Mouse (Mus musculus) embryonic fibroblast, embryonic 13.5 days (primary cell): ENCODE data around the gene Hoxb5. TPM values are rescaled to one million over a fixed set of nuclear protein-coding genes. Genes with fewer than 3 reads are reported as not detected.

Experiments used
- H3K27ac ChIP-seq: 2 replicates; pipeline ENCODE4 v1.5.1; 2012; ENCODE audit warnings: low read length, control low read depth, inconsistent platforms; ENCODE audit not compliant: insufficient read depth
- H3K4me1 ChIP-seq: 2 replicates; pipeline ENCODE4 v1.6.1; 2011; ENCODE audit warnings: low read length; ENCODE audit not compliant: control insufficient read depth, insufficient read depth
- H3K4me3 ChIP-seq: 2 replicates; pipeline ENCODE4 v1.5.1; 2011; ENCODE audit warnings: mild to moderate bottlenecking, control low read depth, low read length; ENCODE audit not compliant: insufficient read depth
- CTCF ChIP-seq: IDR thresholded peaks from 2 replicates; pipeline ENCODE4 v1.5.1; 2011; ENCODE audit warnings: mild to moderate bottlenecking, control low read depth, low read length, moderate library complexity, borderline replicate concordance; ENCODE audit not compliant: insufficient read depth
- POLR2A ChIP-seq: IDR thresholded peaks from 2 replicates; pipeline ENCODE4 v1.6.1; 2011; ENCODE audit warnings: low read depth, mild to moderate bottlenecking, control low read depth, low read length, moderate library complexity
- polyA plus RNA-seq: library from polyadenylated mRNA; stranded (reverse); fragments of >200 nt; gene quantifications from 2 replicates; pipeline ENCODE4 v1.2.4, GENCODE M21; 2011; ENCODE audit warnings: low read depth; ENCODE audit not compliant: missing spikeins, insufficient read length

Hoxb5 gene
- polyA plus RNA-seq, 1 experiment = 4.1 TPM

DNA sequence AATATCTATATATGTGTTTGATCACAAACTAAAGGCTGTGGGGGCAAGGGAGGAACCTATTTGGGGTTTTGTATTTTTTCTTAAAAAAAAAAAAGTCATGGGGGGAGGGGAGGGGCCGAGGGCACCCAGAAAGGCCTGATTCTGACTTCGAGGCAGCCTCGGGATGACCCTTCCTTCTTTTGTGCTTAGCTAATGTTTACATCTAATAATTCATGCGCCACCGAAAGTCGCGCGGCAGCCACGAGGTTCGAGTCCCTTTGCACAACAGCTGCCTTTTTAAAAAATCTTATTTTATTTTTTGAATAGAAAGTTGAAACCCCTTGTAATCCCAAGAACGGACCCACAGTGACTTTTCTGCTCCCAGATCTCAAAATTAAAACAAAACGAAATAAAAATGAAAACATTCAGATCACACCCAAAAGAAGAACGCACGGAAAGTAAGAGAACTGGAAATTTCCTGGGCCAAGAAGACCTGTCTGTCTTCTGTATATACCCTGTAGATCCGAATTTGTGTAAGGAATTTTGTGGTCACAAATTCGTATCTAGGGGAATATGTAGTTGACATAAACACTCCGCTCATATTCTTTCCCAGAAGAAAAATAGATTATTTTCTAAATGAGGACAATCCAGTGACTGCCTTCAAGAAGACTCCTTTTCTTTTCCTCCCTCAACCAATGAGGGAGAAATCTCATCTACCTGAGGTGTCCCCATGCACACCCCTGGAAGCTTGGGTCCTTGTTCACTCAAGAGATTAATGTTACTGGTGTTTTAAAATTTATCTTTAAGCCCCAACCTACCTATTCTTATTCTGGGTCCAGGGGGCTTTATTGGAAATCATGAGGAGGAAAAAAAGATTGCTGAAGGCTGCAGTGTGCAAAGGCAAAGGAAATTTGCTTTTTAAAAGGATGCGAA, 13.8 kb downstream of the Hoxb5 start:
- Histone ChIP-seq H3K4me1 (no peaks in the 10 kb centered on the region), H3K4me3 (no peak overlapping the region), H3K27ac (peak overlapping the region; percentile 77; the same call in 1 of the 2 replicates)
- TF ChIP-seq POLR2A (no peak), CTCF (no peak)

DNA sequence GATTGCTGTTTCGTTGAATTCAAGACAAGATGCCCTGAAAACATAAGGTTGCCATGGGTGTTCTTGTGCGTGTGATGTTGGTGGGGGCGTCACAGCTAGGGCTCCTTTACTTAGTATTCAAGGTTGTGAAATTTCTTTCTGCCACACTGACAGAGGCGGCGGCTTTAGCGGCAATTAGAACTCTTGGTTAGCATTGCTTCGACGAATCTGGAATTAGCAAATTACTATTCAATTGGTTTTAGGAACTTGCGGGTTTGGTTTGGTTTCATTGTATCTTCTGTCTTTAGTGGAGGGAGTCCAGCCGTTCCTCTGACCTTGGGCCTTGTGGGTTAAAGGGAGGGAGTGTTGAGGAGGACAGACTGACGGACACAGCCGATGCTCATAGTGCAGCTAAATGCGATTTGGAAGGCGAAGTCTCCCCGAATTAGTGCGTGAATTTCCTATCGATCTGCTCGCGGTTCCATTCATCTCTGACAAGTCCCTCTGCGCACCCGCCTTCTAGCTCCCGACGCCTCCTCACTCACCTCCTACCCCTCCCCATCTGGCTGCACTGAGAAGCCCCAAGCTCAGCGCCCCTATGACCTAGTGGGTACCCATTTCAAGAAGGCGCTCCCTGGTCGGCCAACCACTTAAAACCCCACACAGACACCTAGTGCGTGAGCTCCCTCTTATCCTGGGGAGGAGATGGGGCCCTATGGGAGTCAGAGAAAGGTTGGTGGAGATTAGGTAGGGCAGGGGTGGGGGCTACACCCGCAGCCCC, 14.7 kb downstream of the Hoxb5 start, which contains the start of gene Hoxb4:
TSS of gene Hoxb4 (plus strand) at position 660 of the 760 bp plus-strand sequence.
- TF ChIP-seq POLR2A = no peak
- TF ChIP-seq CTCF = no peak
- peak within 1 kb of the TSS; percentile 93 for H3K27ac ChIP-seq
- no peaks in the 10 kb centered on the region for H3K4me1 ChIP-seq
- H3K4me3 ChIP-seq = peak within 1 kb of the TSS; percentile 52

DNA sequence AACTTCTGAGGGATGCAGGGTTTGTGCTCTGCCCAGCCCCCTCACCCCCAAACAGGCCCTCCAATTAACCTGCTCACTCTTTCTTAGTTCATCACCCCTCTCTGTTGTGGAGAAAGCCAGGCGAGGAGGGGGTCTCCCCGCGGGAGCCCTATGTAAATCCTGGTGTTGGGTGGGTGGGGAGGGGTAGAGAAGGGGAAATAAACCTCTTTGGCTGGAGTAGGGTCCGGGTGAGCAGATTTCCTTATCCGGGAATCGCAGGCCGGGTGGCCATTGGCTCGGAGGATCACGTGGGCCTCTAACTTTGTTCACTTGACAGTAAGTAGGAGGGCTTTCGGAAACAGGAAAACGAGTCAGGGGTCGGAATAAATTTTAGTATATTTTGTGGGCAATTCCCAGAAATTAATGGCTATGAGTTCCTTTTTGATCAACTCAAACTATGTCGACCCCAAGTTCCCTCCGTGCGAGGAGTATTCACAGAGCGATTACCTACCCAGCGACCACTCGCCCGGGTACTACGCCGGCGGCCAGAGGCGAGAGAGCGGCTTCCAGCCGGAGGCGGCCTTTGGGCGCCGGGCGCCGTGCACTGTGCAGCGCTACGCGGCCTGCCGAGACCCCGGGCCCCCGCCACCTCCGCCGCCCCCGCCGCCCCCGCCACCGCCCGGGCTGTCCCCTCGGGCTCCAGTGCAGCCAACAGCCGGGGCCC, 15.4 kb downstream of the Hoxb5 start:
- TF ChIP-seq POLR2A (peak; percentile 33; the same call in 1 of the 2 replicates), CTCF (no peak)
- Histone ChIP-seq H3K4me3 (peak overlapping the region; percentile 52), H3K27ac (peak overlapping the region; percentile 93), H3K4me1 (no peaks in the 10 kb centered on the region)

DNA sequence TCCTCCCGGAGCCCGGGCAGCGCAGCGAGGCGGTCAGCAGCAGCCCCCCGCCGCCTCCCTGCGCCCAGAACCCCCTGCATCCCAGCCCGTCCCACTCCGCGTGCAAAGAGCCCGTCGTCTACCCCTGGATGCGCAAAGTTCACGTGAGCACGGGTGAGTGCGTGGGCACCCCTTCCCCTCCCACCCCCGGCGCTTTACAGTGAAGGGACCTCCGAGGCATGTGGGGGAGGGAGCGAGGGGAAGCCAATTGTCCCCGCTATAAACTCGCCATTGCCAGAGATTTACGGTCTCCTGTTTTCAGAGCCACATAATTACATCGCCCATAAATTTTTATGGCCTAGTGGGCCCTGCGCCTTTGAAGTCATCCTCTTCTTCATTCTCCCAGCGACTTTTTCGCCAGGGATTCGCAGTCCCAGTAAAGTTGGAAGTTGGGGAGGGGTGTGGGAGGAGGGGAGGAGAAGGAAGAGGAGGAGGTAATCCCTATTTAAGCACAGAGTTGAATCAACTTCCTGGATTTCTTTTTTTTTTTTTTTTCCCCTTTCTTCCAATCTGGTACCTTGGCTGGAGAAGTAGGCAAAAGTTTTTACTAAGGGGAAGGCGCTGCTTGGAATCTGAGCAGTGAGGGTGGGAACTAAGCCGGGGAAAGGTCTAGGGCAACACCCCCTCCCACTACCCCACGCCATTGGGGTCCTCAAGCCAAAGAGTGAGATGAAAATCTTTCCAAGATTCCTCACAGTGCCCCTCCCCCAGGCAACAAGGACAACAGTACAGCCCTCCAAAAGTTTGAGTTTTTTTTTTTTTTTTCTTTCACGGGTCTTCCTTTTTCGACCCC, 16.2 kb downstream of the Hoxb5 start:
- no peaks in the 10 kb centered on the region for H3K4me1 ChIP-seq
- TF ChIP-seq POLR2A (peak; percentile 46), CTCF (no peak)
- H3K27ac ChIP-seq = peak overlapping the region; percentile 93
- H3K4me3 ChIP-seq = peak overlapping the region; percentile 46

DNA sequence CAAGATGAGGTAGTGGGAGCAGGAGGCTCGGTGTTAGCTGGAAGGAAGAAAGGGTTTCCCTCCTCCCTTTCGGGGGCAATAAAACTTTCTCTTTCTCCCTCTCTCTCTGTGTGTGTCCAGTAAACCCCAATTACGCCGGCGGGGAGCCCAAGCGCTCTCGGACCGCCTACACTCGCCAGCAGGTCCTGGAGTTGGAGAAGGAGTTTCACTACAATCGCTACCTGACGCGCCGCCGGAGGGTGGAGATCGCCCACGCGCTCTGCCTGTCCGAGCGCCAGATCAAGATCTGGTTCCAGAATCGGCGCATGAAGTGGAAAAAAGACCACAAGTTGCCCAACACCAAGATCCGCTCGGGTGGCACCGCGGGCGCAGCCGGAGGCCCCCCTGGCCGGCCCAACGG, 16.8 kb downstream of the Hoxb5 start:
- H3K4me1 ChIP-seq = no peaks in the 10 kb centered on the region
- H3K4me3 ChIP-seq = peak overlapping the region; percentile 46
- peak overlapping the region; percentile 93 for H3K27ac ChIP-seq
- TF ChIP-seq CTCF = no peak
- TF ChIP-seq POLR2A = no peak

DNA sequence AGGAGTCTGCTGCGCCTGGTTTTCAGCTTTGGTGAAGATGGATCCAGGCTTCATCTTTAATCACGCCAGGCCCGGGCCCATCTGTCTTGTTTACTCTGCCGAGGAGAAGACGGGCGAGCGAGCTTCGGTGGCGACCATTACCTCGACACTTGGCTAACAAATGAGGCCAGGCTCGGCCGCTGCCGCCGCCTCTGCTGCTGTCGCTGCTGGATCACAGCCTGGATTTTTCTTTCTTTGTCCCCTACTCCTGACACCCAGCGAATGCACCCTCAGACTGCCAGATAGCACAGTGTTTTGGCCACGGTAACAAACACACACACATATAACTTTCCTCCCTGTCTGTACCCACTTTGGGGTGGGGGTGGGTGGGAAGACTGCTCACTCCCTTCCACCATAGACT, 17.6 kb downstream of the Hoxb5 start:
- Histone ChIP-seq H3K27ac (peak overlapping the region; percentile 93; the same call in 1 of the 2 replicates), H3K4me3 (peak overlapping the region; percentile 46; the same call in 1 of the 2 replicates), H3K4me1 (no peaks in the 10 kb centered on the region)
- no peak for TF ChIP-seq POLR2A
- no peak for TF ChIP-seq CTCF

DNA sequence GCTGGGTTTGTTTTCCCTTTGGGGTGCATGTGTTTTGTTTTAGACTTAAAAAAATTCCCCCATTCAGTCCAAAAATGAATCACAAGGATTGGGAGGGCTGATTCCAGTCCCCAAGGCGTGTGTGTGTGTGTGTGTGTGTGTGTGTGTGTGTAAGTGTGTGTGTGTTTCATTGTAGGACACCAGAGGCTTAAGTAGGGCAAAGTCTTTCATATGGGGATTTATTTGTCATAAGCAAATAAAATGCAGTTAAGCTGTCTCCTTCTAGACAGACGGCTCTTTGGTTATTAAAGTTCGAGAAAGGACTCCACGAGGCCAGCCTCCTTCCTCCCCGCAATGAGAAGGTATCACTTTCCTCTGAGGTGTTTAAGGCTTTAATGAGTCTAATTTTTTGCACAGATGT, 18.7 kb downstream of the Hoxb5 start:
- H3K4me3 ChIP-seq = no peak overlapping the region
- H3K27ac ChIP-seq = peak overlapping the region; percentile 70
- H3K4me1 ChIP-seq = no peaks in the 10 kb centered on the region
- TF ChIP-seq POLR2A (no peak), CTCF (no peak)

DNA sequence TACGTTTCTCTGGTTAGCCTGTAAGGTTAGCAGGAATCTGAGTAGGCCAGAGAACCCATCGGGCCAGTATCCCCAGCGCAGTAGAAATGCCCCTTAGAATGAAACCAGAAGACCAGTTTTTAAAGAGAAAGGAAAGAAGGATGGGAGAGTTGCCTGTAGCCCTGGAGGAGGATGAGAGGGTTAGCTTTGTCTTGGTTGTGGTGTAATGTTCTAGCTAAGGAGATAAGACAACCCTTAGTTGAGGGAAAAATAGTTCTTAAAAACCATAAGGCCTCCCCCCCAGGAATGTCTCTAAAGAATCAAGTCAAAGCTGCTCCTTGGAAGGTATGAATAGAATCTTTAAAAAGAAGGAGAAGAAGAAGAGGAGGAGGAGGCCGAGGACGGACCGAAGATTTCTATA, 19.6 kb downstream of the Hoxb5 start:
- no peak overlapping the region for H3K4me3 ChIP-seq
- TF ChIP-seq CTCF (no peak), POLR2A (no peak)
- H3K4me1 ChIP-seq = no peaks in the 10 kb centered on the region
- peak overlapping the region; percentile 70; the same call in 1 of the 2 replicates for H3K27ac ChIP-seq

DNA sequence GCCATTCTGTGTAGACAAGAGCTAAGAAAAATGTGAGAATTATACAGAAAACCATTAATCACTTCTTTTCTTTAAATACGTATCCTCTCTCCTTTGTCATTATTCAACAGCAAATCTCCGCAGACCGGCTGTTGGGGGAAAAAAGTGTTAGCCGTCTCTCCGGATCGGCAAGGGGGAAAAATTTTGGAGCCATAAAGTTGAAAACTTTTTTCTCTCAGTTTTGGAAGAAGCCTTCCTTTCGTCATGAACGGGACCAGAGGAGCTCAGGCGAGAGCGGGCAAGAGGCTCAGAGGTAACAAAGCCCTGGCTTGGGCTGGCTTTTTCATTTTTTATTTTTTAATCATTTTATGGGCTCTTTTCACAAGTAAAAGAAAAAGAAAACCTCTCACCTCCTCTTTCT, 20.0 kb downstream of the Hoxb5 start, which contains the start of gene Hoxb3:
TSS of gene Hoxb3 (plus strand) at position 173 of the 400 bp plus-strand sequence.
- H3K27ac ChIP-seq = peak within 1 kb of the TSS; percentile 70
- peak within 1 kb of the TSS; percentile 6; the same call in 1 of the 2 replicates for H3K4me3 ChIP-seq
- TF ChIP-seq POLR2A (no peak), CTCF (no peak)
- H3K4me1 ChIP-seq = no peaks in the 10 kb centered on the region
